Mouse (Mus musculus): ENCODE data around the gene Vav1.

Vav1 gene

GRCm38 (mm10) chr17:57335673-57336303 lies 56.9 kb downstream of the Vav1 start:
- peak; percentile 89 for DNase-seq (ENCODE audit: low read depth, low spot score)

- no peak for DNase-seq (ENCODE audit: low read depth, low spot score)
Observed at GRCm38 (mm10) chr17:57337996-57338395, 59.1 kb downstream of the Vav1 start.

DNA sequence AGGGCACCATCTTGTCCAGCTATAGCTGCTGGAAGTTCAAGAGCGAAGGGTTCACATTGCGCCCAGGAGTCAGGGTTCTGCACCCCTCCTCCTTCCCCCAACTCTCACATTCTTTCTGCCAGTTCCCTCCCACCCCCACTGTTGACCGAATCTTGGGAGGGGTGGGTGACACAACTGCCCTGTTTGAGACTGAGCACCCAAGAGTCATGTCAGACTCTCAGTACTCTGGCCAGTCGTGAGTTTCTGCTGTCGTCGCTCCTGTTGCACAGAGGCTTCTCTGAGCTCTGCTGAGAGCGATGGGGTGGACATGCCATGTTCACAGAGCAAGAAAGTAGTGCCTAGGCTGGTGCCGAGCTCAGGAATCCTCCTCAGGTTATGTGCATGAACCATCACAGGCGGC lies 60.4 kb downstream of the Vav1 start:
- DNase-seq (ENCODE audit: low read depth, low spot score), result no peak

DNA sequence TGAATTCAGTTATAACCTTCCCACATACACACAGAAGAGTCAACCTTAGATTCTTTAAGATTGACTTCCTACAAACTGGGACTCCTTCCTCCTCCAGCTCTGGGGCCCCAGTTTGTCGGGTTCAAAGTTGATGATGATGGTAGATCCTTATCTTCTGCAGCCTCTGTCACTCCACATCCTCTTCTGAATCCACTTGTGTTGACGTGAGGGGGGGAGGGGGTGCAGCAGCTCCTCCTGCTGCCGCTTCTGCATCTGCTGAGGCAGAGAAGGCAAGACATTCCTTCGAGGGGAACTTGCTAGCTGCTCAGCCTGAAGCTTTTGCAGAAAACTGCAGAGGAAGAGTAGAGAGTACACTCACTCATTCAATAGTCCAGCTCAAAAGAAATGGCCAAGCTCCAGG lies 62.7 kb downstream of the Vav1 start:
- DNase-seq (ENCODE audit: low read depth, low spot score), result no peak

- no peak for DNase-seq (ENCODE audit: low read depth, low spot score)
Observed at GRCm38 (mm10) chr17:57344029-57344707, 65.3 kb downstream of the Vav1 start.

- DNase-seq (ENCODE audit: low read depth, low spot score), result no peak
Observed at GRCm38 (mm10) chr17:57347017-57347416, 68.1 kb downstream of the Vav1 start.

- DNase-seq (ENCODE audit: low read depth, low spot score), result no peak
Observed at GRCm38 (mm10) chr17:57347781-57348180, 68.9 kb downstream of the Vav1 start.

DNA sequence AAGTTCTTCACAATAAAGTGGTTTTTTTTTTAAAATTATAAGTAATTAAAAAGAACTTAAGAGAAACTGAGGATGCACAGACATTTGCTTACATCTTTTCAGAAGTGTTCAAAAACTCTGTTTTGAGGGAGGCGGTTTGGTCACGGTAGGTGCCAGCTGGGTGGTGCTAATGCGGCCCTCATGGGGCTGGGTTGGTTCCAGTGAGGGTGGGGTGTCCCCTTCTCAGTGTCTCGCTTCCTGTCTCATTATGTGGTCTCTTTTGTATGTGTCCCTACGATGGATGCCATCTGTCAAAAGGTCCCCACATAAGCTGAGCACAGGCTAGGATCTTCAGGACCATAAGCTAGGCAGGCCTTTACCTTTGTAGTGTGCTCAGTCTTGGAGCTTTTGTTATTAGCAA lies 70.2 kb downstream of the Vav1 start:
- no peak for DNase-seq (ENCODE audit: low read depth, low spot score)

- no peak for DNase-seq (ENCODE audit: low read depth, low spot score)
Observed at GRCm38 (mm10) chr17:57350212-57350611, 71.3 kb downstream of the Vav1 start.

DNA sequence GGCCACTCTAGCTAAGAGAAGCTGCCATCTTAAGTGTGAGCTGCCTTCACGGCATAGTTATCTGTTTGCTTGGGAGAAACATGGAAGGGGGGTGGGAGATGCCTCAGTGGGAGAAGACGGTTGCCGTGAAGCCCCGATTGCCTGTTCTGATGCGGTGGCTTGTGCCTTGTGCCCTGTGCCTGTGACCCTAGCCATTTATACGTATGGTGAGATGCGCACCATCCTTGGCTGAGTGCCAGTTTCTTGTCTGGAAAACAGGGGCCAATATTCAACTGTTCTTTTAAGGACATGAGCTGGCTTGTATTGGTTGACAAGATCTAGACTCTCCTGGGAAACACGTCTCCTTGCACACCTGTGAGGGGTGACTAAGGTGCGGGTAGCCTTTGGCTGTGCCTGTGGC lies 72.2 kb downstream of the Vav1 start:
- DNase-seq (ENCODE audit: low read depth, low spot score), result no peak

DNA sequence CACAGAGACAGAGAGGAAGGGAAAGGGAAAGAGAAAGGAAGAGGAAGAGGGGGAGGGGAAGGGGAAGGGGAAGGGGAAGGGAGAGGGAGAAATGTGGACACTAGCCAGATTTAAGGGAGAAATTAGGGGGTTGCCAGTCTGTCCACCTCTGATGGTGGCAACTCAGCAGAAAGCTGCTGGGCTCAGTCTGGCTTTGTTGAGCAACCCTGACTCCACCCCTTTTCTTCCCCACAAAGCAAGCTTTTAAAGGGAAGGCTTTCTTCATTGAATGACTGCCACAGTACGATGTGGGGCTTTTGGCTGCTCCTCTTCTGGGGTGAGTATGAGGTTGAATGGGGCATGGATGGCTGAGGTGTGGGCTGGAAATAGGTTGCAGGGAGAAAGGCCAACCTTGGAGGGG lies 79.5 kb downstream of the Vav1 start, which contains the start of gene Adgre1:
TSS of gene Adgre1 (plus strand) at position 251 of the 400 bp plus-strand sequence.
- no peak for DNase-seq (ENCODE audit: low read depth, low spot score)

- no peak for DNase-seq (ENCODE audit: low read depth, low spot score)
Observed at GRCm38 (mm10) chr17:57359485-57360241, 80.8 kb downstream of the Vav1 start.

Data from forelimb bud, embryonic 11.5 days (tissue).